Mouse (Mus musculus) MEL (cell line): ENCODE results near the gene Tsga13. TPM values are rescaled to one million over a fixed set of nuclear protein-coding genes. Genes with fewer than 3 reads are reported as not detected.

Experiments
- DNase-seq: peaks from one replicate; pipeline ENCODE4 v3.0.0; 2011; ENCODE audit warnings: low read depth, low spot score
- H3K27ac ChIP-seq: 2 replicates; pipeline ENCODE4 v1.5.1; 2012; ENCODE audit warnings: low read depth, mild to moderate bottlenecking, control low read depth, low read length, moderate library complexity; ENCODE audit not compliant: control insufficient read depth
- H3K27me3 ChIP-seq, 2 experiments: fragments of 150-350 bp in 1 of 2; sonication (generic) in 1 of 2; 2 replicates each; pipeline ENCODE4 v1.6.1; 2012; ENCODE audit warnings: low read length in 2 of 2, mild to moderate bottlenecking in 2 of 2, improper control_type of control experiment in 1 of 2, moderate library complexity in 1 of 2; ENCODE audit not compliant: insufficient read depth in 2 of 2, control insufficient read depth in 1 of 2
- H3K36me3 ChIP-seq, 2 experiments: 2 replicates each; pipeline ENCODE4 v1.6.1; 2012 to 2014; ENCODE audit warnings: low read length in 2 of 2, improper control_type of control experiment in 1 of 2, inconsistent platforms in 1 of 2, mild to moderate bottlenecking in 1 of 2; ENCODE audit not compliant: insufficient read depth in 2 of 2, control insufficient read depth in 1 of 2
- H3K4me1 ChIP-seq, 2 experiments: fragments of 150-350 bp in 1 of 2; sonication (generic) in 1 of 2; 2 replicates each; pipeline ENCODE4 v1.6.1; 2012; ENCODE audit warnings: low read length in 2 of 2, improper control_type of control experiment in 1 of 2, mild to moderate bottlenecking in 1 of 2; ENCODE audit not compliant: insufficient read depth in 2 of 2, control insufficient read depth in 1 of 2
- H3K4me3 ChIP-seq, 2 experiments: fragments of 150-350 bp in 1 of 2; sonication (generic) in 1 of 2; 2 replicates each; pipeline ENCODE4 v1.5.1; 2012; ENCODE audit warnings: low read depth in 2 of 2, low read length in 2 of 2, mild to moderate bottlenecking in 2 of 2, moderate library complexity in 2 of 2, control low read depth in 1 of 2, improper control_type of control experiment in 1 of 2; ENCODE audit not compliant: control insufficient read depth in 1 of 2, insufficient read depth in 1 of 2
- H3K79me2 ChIP-seq: 2 replicates; pipeline ENCODE4 v1.6.1; 2012; ENCODE audit warnings: mild to moderate bottlenecking, low read length, moderate library complexity; ENCODE audit not compliant: control insufficient read depth, poor library complexity, insufficient read depth
- H3K9ac ChIP-seq: 2 replicates; pipeline ENCODE4 v1.6.1; 2012; ENCODE audit warnings: low read depth, mild to moderate bottlenecking, control low read depth, low read length, moderate library complexity; ENCODE audit not compliant: control insufficient read depth, poor library complexity, severe bottlenecking
- H3K9me3 ChIP-seq: fragments of 150-350 bp; sonication (generic); replicated peaks from 2 replicates; pipeline ENCODE4 v1.6.1; 2012; ENCODE audit warnings: mild to moderate bottlenecking, low read length, improper control_type of control experiment, moderate library complexity; ENCODE audit not compliant: insufficient read depth
- CHD1 ChIP-seq: IDR thresholded peaks from 2 replicates; pipeline ENCODE4 v1.6.1; 2012; ENCODE audit warnings: low read depth, mild to moderate bottlenecking, inconsistent platforms, low read length, improper control_type of control experiment
- E2F4 ChIP-seq: IDR thresholded peaks from 2 replicates; pipeline ENCODE4 v1.6.1; 2011; ENCODE audit warnings: low read depth, low read length, improper control_type of control experiment, borderline replicate concordance
- EP300 ChIP-seq, 2 experiments: IDR thresholded peaks; 2 replicates each; pipeline ENCODE4 v1.6.1; 2011; ENCODE audit warnings: improper control_type of control experiment in 2 of 2, low read length in 2 of 2, low read depth in 1 of 2, mild to moderate bottlenecking in 1 of 2
- GABPA ChIP-seq: IDR thresholded peaks from 2 replicates; pipeline ENCODE4 v1.6.1; 2012; ENCODE audit warnings: low read depth, mild to moderate bottlenecking, inconsistent platforms, low read length, improper control_type of control experiment, moderate library complexity
- GATA1 ChIP-seq: IDR thresholded peaks from 2 replicates; pipeline ENCODE4 v1.6.1; 2011; ENCODE audit warnings: low read depth, low read length, improper control_type of control experiment
- MAFK ChIP-seq: IDR thresholded peaks from 2 replicates; pipeline ENCODE4 v1.6.1; 2011; ENCODE audit warnings: low read depth, mild to moderate bottlenecking, low read length, improper control_type of control experiment, borderline replicate concordance
- MAX ChIP-seq: IDR thresholded peaks from 2 replicates; pipeline ENCODE4 v1.6.1; 2011; ENCODE audit warnings: low read length, improper control_type of control experiment
- MAZ ChIP-seq: IDR thresholded peaks from 2 replicates; pipeline ENCODE4 v1.6.1; 2012; ENCODE audit warnings: low read depth, mild to moderate bottlenecking, inconsistent platforms, low read length, improper control_type of control experiment
- MEF2A ChIP-seq: IDR thresholded peaks from 2 replicates; pipeline ENCODE4 v1.6.1; 2014; ENCODE audit warnings: low read depth, mild to moderate bottlenecking, inconsistent platforms, low read length, improper control_type of control experiment; ENCODE audit not compliant: poor library complexity, insufficient replicate concordance, severe bottlenecking; ENCODE audit errors: extremely low read depth
- MXI1 ChIP-seq: IDR thresholded peaks from 2 replicates; pipeline ENCODE4 v1.6.1; 2011; ENCODE audit warnings: mild to moderate bottlenecking, low read depth, low read length, improper control_type of control experiment
- NELFE ChIP-seq: IDR thresholded peaks from 2 replicates; pipeline ENCODE4 v1.6.1; 2011; ENCODE audit warnings: low read depth, low read length, improper control_type of control experiment
- POLR2AphosphoS5 ChIP-seq: IDR thresholded peaks from 2 replicates; pipeline ENCODE4 v1.6.1; 2012; ENCODE audit warnings: low read depth, borderline replicate concordance, mild to moderate bottlenecking, inconsistent platforms, low read length, moderate library complexity, mixed read lengths
- RAD21 ChIP-seq: IDR thresholded peaks from 2 replicates; pipeline ENCODE4 v1.6.1; 2011; ENCODE audit warnings: mild to moderate bottlenecking, low read depth, low read length, improper control_type of control experiment
- RCOR1 ChIP-seq: IDR thresholded peaks from 2 replicates; pipeline ENCODE4 v1.6.1; 2012; ENCODE audit warnings: low read depth, mild to moderate bottlenecking, inconsistent platforms, low read length, improper control_type of control experiment
- SMC3 ChIP-seq: IDR thresholded peaks from 2 replicates; pipeline ENCODE4 v1.6.1; 2011; ENCODE audit warnings: low read depth, low read length, improper control_type of control experiment
- TAL1 ChIP-seq: IDR thresholded peaks from 2 replicates; pipeline ENCODE4 v1.6.1; 2012; ENCODE audit warnings: mild to moderate bottlenecking, inconsistent platforms, low read length, moderate library complexity, mixed read lengths
- TBP ChIP-seq: IDR thresholded peaks from 2 replicates; pipeline ENCODE4 v1.8.0; 2011; ENCODE audit warnings: low read depth, low read length, improper control_type of control experiment
- TCF12 ChIP-seq: IDR thresholded peaks from 2 replicates; pipeline ENCODE4 v1.6.1; 2014; ENCODE audit warnings: low read depth, mild to moderate bottlenecking, inconsistent platforms, low read length, improper control_type of control experiment, moderate library complexity
- USF2 ChIP-seq, 2 experiments: IDR thresholded peaks; 2 replicates each; pipeline ENCODE4 v1.6.1; 2011 to 2012; ENCODE audit warnings: improper control_type of control experiment in 2 of 2, low read length in 2 of 2, borderline replicate concordance in 1 of 2, inconsistent platforms in 1 of 2, low read depth in 1 of 2, mild to moderate bottlenecking in 1 of 2; ENCODE audit not compliant: insufficient read depth in 1 of 2
- ZNF384 ChIP-seq: IDR thresholded peaks from 2 replicates; pipeline ENCODE4 v1.6.1; 2012; ENCODE audit warnings: low read depth, mild to moderate bottlenecking, inconsistent platforms, low read length, improper control_type of control experiment
- polyA plus RNA-seq, 2 experiments: library from polyadenylated mRNA; stranded (reverse) in 1 of 2; unstranded in 1 of 2; fragments of >175 nt in 1 of 2; fragments of >200 nt in 1 of 2; gene quantifications; 2 replicates each; pipeline versions ENCODE4 v1.2.1 to v1.2.4; 2012; ENCODE audit warnings: low replicate concordance in 2 of 2, low read depth in 1 of 2; ENCODE audit not compliant: insufficient read length in 2 of 2, insufficient read depth in 1 of 2, missing spikeins in 1 of 2
- total RNA-seq: library from RNA; depleted of rRNA; stranded (reverse); fragments of 300-350 nt; gene quantifications from 2 replicates; pipeline ENCODE4 v1.2.3, GENCODE M21; 2012

Gene Tsga13
- total and polyA plus RNA-seq, 3 experiments, result not detected

DNA sequence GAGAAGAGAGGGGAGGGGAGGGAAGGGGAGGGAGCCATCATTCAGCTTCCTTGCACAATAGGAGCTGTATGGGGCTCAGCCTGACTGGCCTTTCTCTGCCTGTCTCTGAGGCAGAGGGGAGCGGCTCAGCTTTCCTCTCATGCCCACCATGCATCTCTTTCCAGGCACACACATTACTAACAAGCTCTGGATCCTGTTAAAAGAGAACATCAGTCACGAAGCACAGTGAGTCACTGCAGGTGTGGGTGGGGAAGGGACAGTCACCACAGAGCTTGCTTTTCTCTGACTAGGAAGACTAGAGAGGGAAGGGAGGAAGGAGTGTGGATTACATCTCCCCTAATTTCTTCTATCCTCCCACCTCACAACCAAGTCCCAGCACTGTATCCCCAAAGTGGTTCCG is 7.4 kb downstream of the Tsga13 start:
- no peaks in the 10 kb centered on the region for H3K9me3 ChIP-seq
- H3K27me3 ChIP-seq, result peaks cover 0 to 3% of the 10 kb centered on the region in 2 experiments; a peak in 1 of 4 replicates
- no peaks in the 10 kb centered on the region for H3K36me3 ChIP-seq
- H3K79me2 ChIP-seq, result no peaks in the 10 kb centered on the region
- no peak for TF ChIP-seq NELFE
- no peak for TF ChIP-seq MAX
- no peak overlapping the region for H3K4me3 ChIP-seq
- H3K9ac ChIP-seq, result no peak overlapping the region
- DNase-seq, result no peak
- H3K27ac ChIP-seq, result no peak overlapping the region
- no peaks in the 10 kb centered on the region; a peak in 1 of 4 replicates for H3K4me1 ChIP-seq

DNA sequence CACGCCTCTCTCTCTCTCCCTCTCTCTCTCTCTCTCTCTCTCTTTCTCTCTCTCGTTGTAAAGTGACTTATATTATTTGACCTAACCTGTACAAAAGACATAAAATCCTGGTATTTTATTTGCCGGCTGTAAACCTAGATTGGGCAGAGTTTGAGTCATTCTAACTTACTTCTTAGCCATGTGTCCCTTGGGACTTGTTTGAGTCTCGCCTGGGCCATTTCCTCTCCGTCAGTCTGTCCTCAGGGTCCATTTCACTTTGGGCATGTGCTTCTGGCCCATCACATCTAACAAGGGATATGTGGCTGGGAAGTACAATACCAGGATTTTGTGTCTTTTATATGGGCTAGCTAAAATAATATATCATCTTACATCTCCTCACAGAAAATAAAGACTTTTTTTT is 10.5 kb downstream of the Tsga13 start:
- Histone ChIP-seq H3K4me1 (no peaks in the 10 kb centered on the region; a peak in 1 of 4 replicates), H3K36me3 (no peaks in the 10 kb centered on the region), H3K27ac (no peak overlapping the region), H3K4me3 (no peak overlapping the region), H3K27me3 (no peaks in the 10 kb centered on the region; a peak in 1 of 4 replicates), H3K9me3 (no peaks in the 10 kb centered on the region), H3K9ac (no peak overlapping the region), H3K79me2 (no peaks in the 10 kb centered on the region)
- DNase-seq, result no peak
- TF ChIP-seq CHD1, result no peak
- TF ChIP-seq E2F4, result no peak
- no peak for TF ChIP-seq POLR2AphosphoS5
- TF ChIP-seq MXI1, result no peak
- no peak for TF ChIP-seq MAFK
- no peak for TF ChIP-seq GABPA
- no peak for TF ChIP-seq RCOR1
- TF ChIP-seq TBP, result no peak
- TF ChIP-seq SMC3, result no peak
- TF ChIP-seq MAZ, result no peak
- no peak for TF ChIP-seq USF2 (IDR thresholded peaks at IDR 0.05; ENCODE audit: borderline replicate concordance in 1 of 2, insufficient read depth in 1 of 2, low read depth in 1 of 2, low read length in 2 of 2)

DNA sequence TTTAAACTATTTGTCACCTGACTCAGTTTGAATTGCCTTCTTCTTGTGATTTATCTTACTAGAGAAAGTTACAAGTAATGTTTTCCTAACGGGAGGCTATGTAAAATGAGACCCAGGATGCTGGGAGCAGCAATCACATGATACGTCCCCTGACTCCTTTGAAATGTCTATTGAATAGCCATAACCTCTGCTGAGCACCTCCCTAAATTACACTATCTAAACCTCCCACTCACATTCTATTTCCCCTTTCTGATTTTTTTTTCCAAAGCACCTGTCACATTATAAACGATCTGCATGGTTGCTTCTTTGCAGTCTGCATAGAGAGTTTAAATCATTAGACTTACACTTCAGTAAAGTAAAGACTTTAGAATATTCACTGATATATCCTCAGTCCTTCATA is 11.3 kb downstream of the Tsga13 start:
- H3K27me3 ChIP-seq, result no peaks in the 10 kb centered on the region; a peak in 1 of 4 replicates
- no peaks in the 10 kb centered on the region for H3K36me3 ChIP-seq
- H3K4me3 ChIP-seq, result no peak overlapping the region
- H3K9ac ChIP-seq, result no peak overlapping the region
- no peak for TF ChIP-seq RAD21
- 0 out of 2 replicates have a peak, but pooled peaks have one; percentile 33 for TF ChIP-seq GATA1
- peak; percentile 43; the same call in 1 of the 2 replicates for TF ChIP-seq RCOR1
- TF ChIP-seq ZNF384, result peak; percentile 81
- peak; percentile 30; the same call in 1 of the 2 replicates for TF ChIP-seq TCF12
- TF ChIP-seq TAL1, result no peak
- peak; percentile 47 to 53 for TF ChIP-seq EP300 (IDR thresholded peaks at IDR 0.05; ENCODE audit: low read depth in 1 of 2, low read length in 2 of 2)
- no peak for TF ChIP-seq MEF2A
- TF ChIP-seq, all 39 proteins: peak for 5
- no peak overlapping the region for H3K27ac ChIP-seq
- DNase-seq, result peak; percentile 37
- H3K4me1 ChIP-seq, result no peaks in the 10 kb centered on the region; a peak in 1 of 4 replicates
- H3K9me3 ChIP-seq, result no peaks in the 10 kb centered on the region
- no peaks in the 10 kb centered on the region for H3K79me2 ChIP-seq
